Mouse (Mus musculus) embryonic facial prominence, embryonic 12.5 days (tissue): ENCODE data around the gene Cnfn. TPM values are rescaled to one million over a fixed set of nuclear protein-coding genes. Genes with fewer than 3 reads are reported as not detected.

Source experiments
- ATAC-seq: fragments of 200-750 bp; cut with Nextera tagmentation; 2 replicates; pipeline ENCODE4 v1.8.0; 2017; ENCODE audit not compliant: insufficient number of reproducible peaks, insufficient read depth, low FRiP score, low TSS enrichment
- H3K27ac ChIP-seq: fragments of 300-500 bp; sonication (generic); 2 replicates; pipeline ENCODE4 v1.5.1; 2016; ENCODE audit warnings: mild to moderate bottlenecking
- H3K27me3 ChIP-seq: fragments of 300-500 bp; sonication (generic); 2 replicates; pipeline ENCODE4 v1.6.1; 2016; ENCODE audit warnings: mild to moderate bottlenecking, moderate library complexity
- H3K36me3 ChIP-seq: fragments of 300-500 bp; sonication (generic); 2 replicates; pipeline ENCODE4 v1.6.1; 2016; ENCODE audit warnings: mild to moderate bottlenecking
- H3K4me1 ChIP-seq: fragments of 300-500 bp; sonication (generic); 2 replicates; pipeline ENCODE4 v1.6.1; 2016
- H3K4me2 ChIP-seq: fragments of 300-500 bp; sonication (generic); replicated peaks from 2 replicates; pipeline ENCODE4 v1.6.1; 2016; ENCODE audit warnings: mild to moderate bottlenecking, moderate library complexity
- H3K4me3 ChIP-seq: fragments of 300-500 bp; sonication (generic); 2 replicates; pipeline ENCODE4 v1.5.1; 2016; ENCODE audit warnings: mild to moderate bottlenecking
- H3K9ac ChIP-seq: fragments of 300-500 bp; sonication (generic); 2 replicates; pipeline ENCODE4 v1.6.1; 2016; ENCODE audit warnings: mild to moderate bottlenecking, moderate library complexity
- H3K9me3 ChIP-seq: fragments of 300-500 bp; sonication (generic); 2 replicates; pipeline ENCODE4 v1.6.1; 2016; ENCODE audit warnings: mild to moderate bottlenecking, moderate library complexity
- WGBS: fragments of 180-500 bp; shearing (Covaris S2); methylation state at CpG from one replicate; pipeline ENCODE4 v1.1.7; 2016; 5-methylcytosine and 5-hydroxymethylcytosine counted together
- polyA plus RNA-seq: library from polyadenylated mRNA; unstranded; fragments of >200 nt; fragmentation: Nextera tagmentation; extraction: Ambion mirVana; gene quantifications from 2 replicates; pipeline ENCODE4 v1.2.1, GENCODE M21; 2016

Gene Cnfn
- polyA plus RNA-seq, 1 experiment from 2014 or later, result 0.86 TPM

GRCm38 (mm10) chr7:25387811-25388440, 18.4 kb upstream of the Cnfn start:
- Histone ChIP-seq H3K4me2 (no peak overlapping the region), H3K4me1 (peaks cover 9% of the 10 kb centered on the region), H3K4me3 (no peak overlapping the region), H3K9me3 (no peaks in the 10 kb centered on the region), H3K27me3 (no peaks in the 10 kb centered on the region), H3K27ac (no peak overlapping the region), H3K9ac (no peak overlapping the region), H3K36me3 (peaks cover 61% of the 10 kb centered on the region)
- WGBS, result 94% methylated on average over 18 of the region's 18 CpGs
- ATAC-seq, result no peak

- ATAC-seq, result no peak
- Histone ChIP-seq H3K4me3 (no peak overlapping the region), H3K4me1 (peaks cover 8% of the 10 kb centered on the region), H3K27ac (no peak overlapping the region), H3K9me3 (no peaks in the 10 kb centered on the region), H3K9ac (no peak overlapping the region), H3K36me3 (peaks cover 73% of the 10 kb centered on the region), H3K4me2 (no peak overlapping the region), H3K27me3 (no peaks in the 10 kb centered on the region)
- WGBS, result 88% methylated on average over 12 of the region's 12 CpGs
These were observed 16.5 kb upstream of the Cnfn start for GRCm38 (mm10) chr7:25385850-25386555.

GRCm38 (mm10) chr7:25385259-25385658, 15.7 kb upstream of the Cnfn start:
- peaks cover 4% of the 10 kb centered on the region; the same call in 1 of the 2 replicates for H3K27me3 ChIP-seq
- no peak overlapping the region for H3K27ac ChIP-seq
- no peak for ATAC-seq
- 94% methylated on average over 12 of the region's 12 CpGs for WGBS
- no peak overlapping the region for H3K4me2 ChIP-seq
- H3K4me1 ChIP-seq, result peaks cover 9% of the 10 kb centered on the region
- peaks cover 73% of the 10 kb centered on the region for H3K36me3 ChIP-seq
- H3K9me3 ChIP-seq, result no peaks in the 10 kb centered on the region
- H3K9ac ChIP-seq, result no peak overlapping the region
- H3K4me3 ChIP-seq, result no peak overlapping the region

GRCm38 (mm10) chr7:25384818-25385217, 15.3 kb upstream of the Cnfn start:
- H3K27me3 ChIP-seq, result peaks cover 5% of the 10 kb centered on the region; the same call in 1 of the 2 replicates
- no peak overlapping the region for H3K27ac ChIP-seq
- no peak overlapping the region for H3K4me2 ChIP-seq
- peaks cover 10% of the 10 kb centered on the region for H3K4me1 ChIP-seq
- no peak overlapping the region for H3K4me3 ChIP-seq
- peaks cover 73% of the 10 kb centered on the region for H3K36me3 ChIP-seq
- WGBS, result 92% methylated on average over 9 of the region's 9 CpGs
- H3K9me3 ChIP-seq, result no peaks in the 10 kb centered on the region
- no peak overlapping the region for H3K9ac ChIP-seq
- no peak for ATAC-seq

- WGBS, result 88% methylated on average over 13 of the region's 13 CpGs
- Histone ChIP-seq H3K9me3 (no peaks in the 10 kb centered on the region), H3K27ac (no peak overlapping the region), H3K27me3 (peaks cover 5% of the 10 kb centered on the region; the same call in 1 of the 2 replicates), H3K9ac (peak overlapping the region; percentile 33; the same call in 1 of the 2 replicates), H3K4me2 (no peak overlapping the region), H3K36me3 (peaks cover 71% of the 10 kb centered on the region), H3K4me3 (no peak overlapping the region), H3K4me1 (peaks cover 8% of the 10 kb centered on the region; the same call in 1 of the 2 replicates)
- ATAC-seq, result no peak
These were observed 14.8 kb upstream of the Cnfn start for GRCm38 (mm10) chr7:25384318-25384717.

- H3K27ac ChIP-seq, result no peak overlapping the region
- no peak overlapping the region for H3K4me3 ChIP-seq
- H3K9me3 ChIP-seq, result no peaks in the 10 kb centered on the region
- H3K4me2 ChIP-seq, result no peak overlapping the region
- peaks cover 67% of the 10 kb centered on the region for H3K36me3 ChIP-seq
- no peak for ATAC-seq
- peaks cover 5% of the 10 kb centered on the region; the same call in 1 of the 2 replicates for H3K27me3 ChIP-seq
- WGBS, result 87% methylated on average over 4 of the region's 4 CpGs
- peak overlapping the region; percentile 33; the same call in 1 of the 2 replicates for H3K9ac ChIP-seq
- peaks cover 10% of the 10 kb centered on the region; the same call in 1 of the 2 replicates for H3K4me1 ChIP-seq
These were observed 14.4 kb upstream of the Cnfn start for GRCm38 (mm10) chr7:25383891-25384290.

- peaks cover 10% of the 10 kb centered on the region; the same call in 1 of the 2 replicates for H3K4me1 ChIP-seq
- no peaks in the 10 kb centered on the region for H3K9me3 ChIP-seq
- H3K36me3 ChIP-seq, result peaks cover 64% of the 10 kb centered on the region
- peaks cover 5% of the 10 kb centered on the region; the same call in 1 of the 2 replicates for H3K27me3 ChIP-seq
- no peak overlapping the region for H3K27ac ChIP-seq
- H3K4me3 ChIP-seq, result no peak overlapping the region
- H3K4me2 ChIP-seq, result no peak overlapping the region
- WGBS, result 93% methylated on average over 7 of the region's 7 CpGs
- no peak for ATAC-seq
- no peak overlapping the region for H3K9ac ChIP-seq
These were observed 13.9 kb upstream of the Cnfn start for GRCm38 (mm10) chr7:25383385-25383784.

GRCm38 (mm10) chr7:25382541-25382940, 13.0 kb upstream of the Cnfn start:
- Histone ChIP-seq H3K36me3 (peaks cover 56% of the 10 kb centered on the region), H3K27ac (no peak overlapping the region), H3K4me2 (no peak overlapping the region), H3K9me3 (no peaks in the 10 kb centered on the region), H3K4me3 (no peak overlapping the region), H3K4me1 (peaks cover 10% of the 10 kb centered on the region; the same call in 1 of the 2 replicates), H3K27me3 (peaks cover 5% of the 10 kb centered on the region; the same call in 1 of the 2 replicates), H3K9ac (no peak overlapping the region)
- ATAC-seq, result no peak

- H3K36me3 ChIP-seq, result peaks cover 45% of the 10 kb centered on the region
- H3K27me3 ChIP-seq, result peaks cover 5% of the 10 kb centered on the region; the same call in 1 of the 2 replicates
- no peak overlapping the region for H3K4me3 ChIP-seq
- no peak overlapping the region for H3K9ac ChIP-seq
- no peak overlapping the region for H3K27ac ChIP-seq
- H3K4me1 ChIP-seq, result peaks cover 22% of the 10 kb centered on the region; the same call in 1 of the 2 replicates
- H3K4me2 ChIP-seq, result no peak overlapping the region
- no peak for ATAC-seq
- 23% methylated on average over 3 of the region's 3 CpGs for WGBS
- H3K9me3 ChIP-seq, result no peaks in the 10 kb centered on the region
These were observed 11.8 kb upstream of the Cnfn start for GRCm38 (mm10) chr7:25381284-25381680.

- H3K9me3 ChIP-seq, result no peaks in the 10 kb centered on the region
- H3K27ac ChIP-seq, result no peak overlapping the region
- peak overlapping the region; percentile 38 for H3K4me3 ChIP-seq
- H3K4me1 ChIP-seq, result peaks cover 22% of the 10 kb centered on the region; the same call in 1 of the 2 replicates
- peaks cover 39% of the 10 kb centered on the region for H3K36me3 ChIP-seq
- 51% methylated on average over 18 of the region's 18 CpGs for WGBS
- H3K27me3 ChIP-seq, result peaks cover 5% of the 10 kb centered on the region; the same call in 1 of the 2 replicates
- no peak for ATAC-seq
- H3K9ac ChIP-seq, result peak overlapping the region; percentile 60; the same call in 1 of the 2 replicates
- H3K4me2 ChIP-seq, result peak overlapping the region; percentile 82
These were observed 11.1 kb upstream of the Cnfn start for GRCm38 (mm10) chr7:25380392-25381283.
